Mouse (Mus musculus): Measurements from ENCODE around the gene Gm12248.

DNA sequence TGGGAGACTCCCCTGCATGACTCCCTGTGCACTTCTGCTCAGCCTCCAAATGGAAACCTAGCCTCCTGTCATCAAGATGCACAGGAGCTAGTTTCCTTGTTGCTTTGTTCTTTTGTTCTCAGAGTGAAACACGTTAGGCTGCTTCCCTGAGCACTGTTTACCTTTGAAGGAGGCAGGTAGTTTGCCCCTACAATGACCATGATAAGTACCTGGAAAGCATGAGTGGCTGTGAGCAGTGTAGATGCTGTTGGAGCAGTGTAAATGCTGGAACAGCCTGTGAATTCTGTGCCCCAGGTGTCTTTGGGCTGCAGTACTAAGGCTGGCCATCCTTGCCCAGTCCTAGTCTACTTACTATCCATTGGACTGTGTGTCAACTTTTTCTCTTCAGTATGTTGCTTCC is 66.1 kb downstream of the Gm12248 start:
- TF ChIP-seq CTCF (IDR thresholded peaks at IDR 0.05) = no peak
- TF ChIP-seq EP300 (IDR thresholded peaks at IDR 0.05) = no peak

Data from lung, postnatal 0 days (tissue).